Mouse (Mus musculus) left cerebral cortex, postnatal 36 days (tissue): ENCODE results near the gene Lamp2. TPM values are rescaled to one million over a fixed set of nuclear protein-coding genes. Genes with fewer than 3 reads are reported as not detected.
"Not testable (repeated sequence)": the region's sequence is repeated elsewhere in the genome, so short reads cannot be mapped to it uniquely, and the experiment has no call there.

ENCODE experiments used
- DNase-seq, 2 experiments: peaks; one replicate each; pipeline ENCODE4 v3.0.0; 2021 to 2022; ENCODE audit warnings: low spot score in 2 of 2, mixed read lengths in 1 of 2
- intact Hi-C: fragments of 180-260 bp; cut with DNase I; formaldehyde crosslinking; loops from one replicate; pipeline ENCODE4 v1.15.1; 2025
- total RNA-seq, 2 experiments: library from RNA; stranded (reverse); gene quantifications; 2 replicates each; pipeline ENCODE4 v1.2.3; 2021

Lamp2 gene
- total RNA-seq, 2 experiments from 2014 or later, result 67.1 to 75.9 TPM

- intact Hi-C loops, result loop anchor here (5.0 to 10.0 kb wide), 3 partner anchors 186 to 353 kb away; partner anchors contain the start of genes Rhox11 and Tmem255a
These were observed 18.0 kb downstream of the Lamp2 start for GRCm38 (mm10) chrX:38438147-38438791.

GRCm38 (mm10) chrX:38429455-38429854 lies 26.8 kb downstream of the Lamp2 start:
- intact Hi-C loops, result no loop called here
- DNase-seq, result no peak

More at GRCm38 (mm10) chrX:38438147-38438791, 18.0 kb downstream of the Lamp2 start:
- peak; percentile 60 to 72 for DNase-seq

- peak in 1 of 2 experiments; percentile 4 for DNase-seq
These were observed 27.3 kb downstream of the Lamp2 start for GRCm38 (mm10) chrX:38428818-38429440.

GRCm38 (mm10) chrX:38426043-38426442 lies 30.2 kb downstream of the Lamp2 start:
- DNase-seq, result no peak
- intact Hi-C loops, result no loop called here

More at GRCm38 (mm10) chrX:38428818-38429440, 27.3 kb downstream of the Lamp2 start:
- intact Hi-C loops, result no loop called here

- intact Hi-C loops, result no loop called here
These were observed 33.2 kb downstream of the Lamp2 start for GRCm38 (mm10) chrX:38423096-38423495.

GRCm38 (mm10) chrX:38422396-38422795 lies 33.9 kb downstream of the Lamp2 start:
- no peak for DNase-seq
- intact Hi-C loops, result no loop called here

More at GRCm38 (mm10) chrX:38423096-38423495, 33.2 kb downstream of the Lamp2 start:
- no peak for DNase-seq

- intact Hi-C loops, result no loop called here
These were observed 52.4 kb downstream of the Lamp2 start for GRCm38 (mm10) chrX:38403879-38404278.

GRCm38 (mm10) chrX:38402981-38403380 lies 53.3 kb downstream of the Lamp2 start:
- intact Hi-C loops, result no loop called here

More at GRCm38 (mm10) chrX:38403879-38404278, 52.4 kb downstream of the Lamp2 start:
- DNase-seq, result no peak

GRCm38 (mm10) chrX:38402004-38402403 lies 54.2 kb downstream of the Lamp2 start:
- intact Hi-C loops, result no loop called here
- DNase-seq, result no peak

More at GRCm38 (mm10) chrX:38402981-38403380, 53.3 kb downstream of the Lamp2 start:
- no peak for DNase-seq

GRCm38 (mm10) chrX:38400616-38401015 lies 55.6 kb downstream of the Lamp2 start:
- DNase-seq, result no peak
- intact Hi-C loops, result no loop called here

GRCm38 (mm10) chrX:38399671-38400070 lies 56.6 kb downstream of the Lamp2 start:
- intact Hi-C loops, result no loop called here
- no peak for DNase-seq

GRCm38 (mm10) chrX:38373169-38373568 lies 83.1 kb downstream of the Lamp2 start:
- DNase-seq, intact Hi-C loops: not testable (repeated sequence)

- DNase-seq, intact Hi-C loops: not testable (repeated sequence)
These were observed 91.6 kb downstream of the Lamp2 start for GRCm38 (mm10) chrX:38364621-38365020.

GRCm38 (mm10) chrX:38362016-38362415 lies 94.2 kb downstream of the Lamp2 start:
- DNase-seq, result no peak
- intact Hi-C loops, result no loop called here

Other genes starting within 250 kb of the Lamp2 start
- 10 to 100 TPM; 13.5 to 14.0 TPM for gene Tmem255a, start 204.0 kb downstream of the Lamp2 start, total RNA-seq
- not detected for gene Atp1b4, start 140.3 kb downstream of the Lamp2 start, total RNA-seq
- 10 to 100 TPM; 32.8 to 37.6 TPM for gene Cul4b, start 119.7 kb upstream of the Lamp2 start, total RNA-seq
- gene Mcts1, start 144.1 kb upstream of the Lamp2 start, total RNA-seq, result 10 to 100 TPM; 67.3 to 82.1 TPM
- 10 to 100 TPM; 20.9 to 25.7 TPM for gene C1galt1c1, start 178.6 kb upstream of the Lamp2 start, total RNA-seq